Mouse (Mus musculus) ES-Bruce4 (cell line): ENCODE measurements around the gene L1cam. TPM values are rescaled to one million over a fixed set of nuclear protein-coding genes. Genes with fewer than 3 reads are reported as not detected.

Experiments used
- H3K27ac ChIP-seq: 2 replicates; pipeline ENCODE4 v1.5.1; 2012; ENCODE audit warnings: low read length, inconsistent platforms; ENCODE audit not compliant: insufficient read depth
- H3K27me3 ChIP-seq: 2 replicates; pipeline ENCODE4 v1.6.1; 2012; ENCODE audit warnings: mild to moderate bottlenecking, low read length, inconsistent platforms; ENCODE audit not compliant: control insufficient read depth, poor library complexity, insufficient read depth, severe bottlenecking
- H3K36me3 ChIP-seq: 2 replicates; pipeline ENCODE4 v1.6.1; 2012; ENCODE audit warnings: inconsistent platforms, mild to moderate bottlenecking, low read length, moderate library complexity; ENCODE audit not compliant: control insufficient read depth, poor library complexity, insufficient read depth, severe bottlenecking
- H3K4me1 ChIP-seq: one replicate; pipeline ENCODE4 v1.8.1; 2011; ENCODE audit warnings: low read length; ENCODE audit not compliant: control insufficient read depth, insufficient read depth
- H3K4me3 ChIP-seq: 2 replicates; pipeline ENCODE4 v1.5.1; 2011; ENCODE audit warnings: low read depth, mild to moderate bottlenecking, low read length
- H3K9ac ChIP-seq: 2 replicates; pipeline ENCODE4 v1.6.1; 2012; ENCODE audit warnings: low read depth, mild to moderate bottlenecking, inconsistent platforms; ENCODE audit not compliant: poor library complexity, severe bottlenecking
- H3K9me3 ChIP-seq: replicated peaks from 2 replicates; pipeline ENCODE4 v1.6.1; 2012; ENCODE audit warnings: mild to moderate bottlenecking, low read length, inconsistent platforms; ENCODE audit not compliant: control insufficient read depth, poor library complexity, insufficient read depth, severe bottlenecking
- CTCF ChIP-seq: IDR thresholded peaks from one replicate; pipeline ENCODE4 v1.8.1; 2011; ENCODE audit warnings: low read depth, low read length
- EP300 ChIP-seq: IDR thresholded peaks from 2 replicates; pipeline ENCODE4 v1.6.1; 2011; ENCODE audit warnings: low read depth, low read length; ENCODE audit not compliant: insufficient read depth
- POLR2A ChIP-seq: IDR thresholded peaks from one replicate; pipeline ENCODE4 v1.8.1; 2011; ENCODE audit warnings: low read length; ENCODE audit not compliant: insufficient read depth
- polyA plus RNA-seq: library from polyadenylated mRNA; stranded (reverse); fragments of >200 nt; gene quantifications from 2 replicates; pipeline ENCODE4 v1.2.4, GENCODE M21; 2011; ENCODE audit warnings: low read depth; ENCODE audit not compliant: missing spikeins, insufficient read depth, insufficient read length

Gene L1cam
- polyA plus RNA-seq, result 3.4 and 4.5 TPM in 2 replicates

- Histone ChIP-seq H3K9me3 (no peaks in the 10 kb centered on the region), H3K4me1 (no peaks in the 10 kb centered on the region), H3K27ac (no peak within 1 kb of the TSS), H3K27me3 (no peaks in the 10 kb centered on the region), H3K9ac (no peak within 1 kb of the TSS), H3K36me3 (no peaks in the 10 kb centered on the region), H3K4me3 (no peak within 1 kb of the TSS)
- TF ChIP-seq CTCF (peak; percentile 48), POLR2A (no peak)
These were observed at the start of gene L1cam for GRCm38 (mm10) chrX:73895719-73896118. Gene L1cam (minus strand): TSS chrX:73896105.

DNA sequence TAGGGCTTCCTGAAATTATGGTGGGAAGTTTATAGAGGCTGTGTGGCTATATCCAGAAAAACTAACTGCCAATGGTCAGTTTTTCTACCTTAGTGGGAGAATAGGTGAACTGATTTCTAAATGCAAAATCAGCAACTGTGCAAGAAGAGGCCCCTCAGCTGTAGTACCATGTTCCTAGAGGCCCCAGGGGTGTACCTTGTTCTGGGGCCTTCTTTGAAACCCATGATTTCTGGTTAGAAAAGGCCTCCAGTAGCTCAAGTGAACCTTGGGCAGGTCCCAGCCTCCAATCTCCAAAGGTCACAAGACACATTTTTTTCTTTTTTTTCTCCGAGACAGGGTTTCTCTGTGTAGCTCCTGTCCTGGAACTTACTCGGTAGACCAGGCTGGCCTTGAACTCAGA is 46.4 kb upstream of the L1cam start:
- Histone ChIP-seq H3K9ac (no peak overlapping the region), H3K4me1 (no peaks in the 10 kb centered on the region), H3K4me3 (no peak overlapping the region), H3K27me3 (no peaks in the 10 kb centered on the region), H3K27ac (no peak overlapping the region), H3K36me3 (peaks cover 52% of the 10 kb centered on the region), H3K9me3 (no peaks in the 10 kb centered on the region)
- no peak for TF ChIP-seq POLR2A
- no peak for TF ChIP-seq CTCF
- no peak for TF ChIP-seq EP300

DNA sequence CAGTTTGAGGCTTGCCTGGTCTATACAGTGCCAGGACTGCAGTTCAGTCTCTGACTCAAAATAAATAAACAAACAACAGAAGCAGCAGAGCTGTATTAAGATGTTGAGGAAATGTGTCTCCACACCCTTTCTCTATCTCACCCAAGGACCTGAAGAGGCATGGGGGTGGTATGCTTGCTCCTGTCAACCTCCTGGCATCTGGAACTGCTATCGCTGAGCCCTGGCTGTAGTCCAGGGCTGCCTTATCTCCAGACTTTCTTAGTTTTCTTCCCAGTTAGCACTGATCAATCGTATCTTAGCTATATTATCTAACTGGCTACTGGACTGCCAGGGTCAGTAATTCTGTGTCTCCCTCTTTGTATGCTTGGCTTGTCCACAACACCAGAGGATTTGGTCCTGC is 46.0 kb upstream of the L1cam start:
- TF ChIP-seq CTCF (no peak), POLR2A (no peak), EP300 (no peak)
- H3K27ac ChIP-seq, result no peak overlapping the region

DNA sequence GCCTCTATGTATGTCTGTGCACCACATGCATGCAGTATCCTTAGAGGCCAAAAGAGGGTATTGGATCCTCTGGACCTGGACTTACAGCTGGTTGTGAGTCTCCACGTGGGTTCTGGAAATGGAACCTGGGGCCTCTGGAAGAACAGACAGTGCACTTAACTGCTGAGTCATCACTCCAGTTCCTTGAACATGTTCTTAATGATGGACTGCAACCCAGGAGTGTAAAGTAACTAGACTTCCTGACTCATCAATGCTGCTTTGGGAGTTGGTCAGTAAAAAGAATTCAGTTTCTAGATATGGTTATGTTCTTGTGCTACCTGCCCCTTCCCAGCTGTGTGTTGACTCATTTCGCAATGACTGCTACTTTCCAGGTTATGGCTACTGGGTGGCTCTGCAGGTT is 36.0 kb upstream of the L1cam start:
- H3K4me1 ChIP-seq, result no peaks in the 10 kb centered on the region
- H3K9ac ChIP-seq, result no peak overlapping the region
- TF ChIP-seq POLR2A (no peak), CTCF (no peak)
- H3K27me3 ChIP-seq, result no peaks in the 10 kb centered on the region
- H3K27ac ChIP-seq, result peak overlapping the region; percentile 44; the same call in 1 of the 2 replicates
- peaks cover 17% of the 10 kb centered on the region for H3K36me3 ChIP-seq
- no peaks in the 10 kb centered on the region for H3K9me3 ChIP-seq
- no peak overlapping the region for H3K4me3 ChIP-seq

More for the DNA sequence above, 46.0 kb upstream of the L1cam start:
- H3K4me3 ChIP-seq, result no peak overlapping the region
- peaks cover 48% of the 10 kb centered on the region for H3K36me3 ChIP-seq
- no peaks in the 10 kb centered on the region for H3K9me3 ChIP-seq
- no peak overlapping the region for H3K9ac ChIP-seq
- no peaks in the 10 kb centered on the region for H3K4me1 ChIP-seq
- H3K27me3 ChIP-seq, result no peaks in the 10 kb centered on the region

GRCm38 (mm10) chrX:73930402-73931062 is 34.6 kb upstream of the L1cam start, which contains the start of gene Renbp:
Gene Renbp (minus strand): TSS chrX:73930850.
- H3K4me3 ChIP-seq, result peak within 1 kb of the TSS; percentile 93

DNA sequence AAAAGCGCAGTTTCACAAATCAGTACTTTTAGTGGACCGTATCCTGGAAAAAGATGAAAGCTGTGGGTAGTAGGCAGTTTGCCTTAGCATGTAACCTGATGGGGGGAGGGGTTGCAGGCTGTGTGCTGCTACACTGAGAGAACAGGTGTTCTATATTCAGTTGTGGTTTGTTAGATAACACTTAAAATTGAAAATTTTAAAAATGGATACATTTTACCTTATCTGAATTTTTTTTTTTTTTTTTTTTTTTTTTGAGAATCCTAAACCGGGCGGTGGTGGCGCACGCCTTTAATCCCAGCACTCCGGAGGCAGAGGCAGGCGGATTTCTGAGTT is 26.6 kb upstream of the L1cam start:
- Histone ChIP-seq H3K27ac (peak overlapping the region; percentile 63), H3K36me3 (peaks cover 19% of the 10 kb centered on the region; the same call in 1 of the 2 replicates), H3K9ac (peak overlapping the region; percentile 68), H3K4me3 (peak overlapping the region; percentile 83), H3K9me3 (no peaks in the 10 kb centered on the region), H3K27me3 (no peaks in the 10 kb centered on the region), H3K4me1 (no peaks in the 10 kb centered on the region)
- no peak for TF ChIP-seq POLR2A
- no peak for TF ChIP-seq EP300
- no peak for TF ChIP-seq CTCF

More at GRCm38 (mm10) chrX:73930402-73931062, 34.6 kb upstream of the L1cam start, which contains the start of gene Renbp:
- H3K27me3 ChIP-seq, result no peaks in the 10 kb centered on the region
- no peaks in the 10 kb centered on the region for H3K9me3 ChIP-seq
- H3K36me3 ChIP-seq, result peaks cover 19% of the 10 kb centered on the region
- TF ChIP-seq POLR2A, result peak; percentile 27
- TF ChIP-seq EP300, result no peak
- H3K27ac ChIP-seq, result peak within 1 kb of the TSS; percentile 49
- H3K4me1 ChIP-seq, result no peaks in the 10 kb centered on the region
- H3K9ac ChIP-seq, result peak within 1 kb of the TSS; percentile 72
